Mouse (Mus musculus): ENCODE measurements around the gene Vegfd. TPM values are rescaled to one million over a fixed set of nuclear protein-coding genes. Genes with fewer than 3 reads are reported as not detected.

Gene Vegfd
- polyA plus RNA-seq, 1 experiment = 2.1 TPM

GRCm38 (mm10) chrX:164447682-164448071 lies 74.5 kb downstream of the Vegfd start:
- no peaks in the 10 kb centered on the region for H3K27me3 ChIP-seq (ENCODE audit: control insufficient read depth, insufficient read depth, insufficient read length)
- H3K4me3 ChIP-seq = no peak overlapping the region
- no peaks in the 10 kb centered on the region for H3K36me3 ChIP-seq (ENCODE audit: control insufficient read depth, insufficient read depth)
- no peak for TF ChIP-seq POLR2A (IDR thresholded peaks at IDR 0.05; ENCODE audit: insufficient read length, low read depth)
- no peak for TF ChIP-seq MYOD1 (IDR thresholded peaks at IDR 0.05; ENCODE audit: control insufficient read depth in 1 of 3, insufficient read length in 2 of 3, low read depth in 2 of 3)
- TF ChIP-seq E2F4 (IDR thresholded peaks at IDR 0.05; ENCODE audit: insufficient read depth) = no peak
- TF ChIP-seq SRF (IDR thresholded peaks at IDR 0.05; ENCODE audit: control insufficient read depth, insufficient read length, low read depth) = no peak
- no peak for TF ChIP-seq TCF3 (IDR thresholded peaks at IDR 0.05; ENCODE audit: insufficient read length, low read depth)
- no peak for TF ChIP-seq USF1 (IDR thresholded peaks at IDR 0.05; ENCODE audit: low read depth)
- no peak for TF ChIP-seq MAX (IDR thresholded peaks at IDR 0.05; ENCODE audit: low read depth)
- no peak for TF ChIP-seq POLR2AphosphoS2 (IDR thresholded peaks at IDR 0.05; ENCODE audit: insufficient read length, low read depth)
- no peak for TF ChIP-seq CEBPB (IDR thresholded peaks at IDR 0.05; ENCODE audit: insufficient read depth, poor library complexity, severe bottlenecking)
- TF ChIP-seq MYOG (IDR thresholded peaks at IDR 0.05; ENCODE audit: control insufficient read depth in 1 of 3, insufficient read depth in 1 of 3, insufficient read length in 2 of 3, low read depth in 2 of 3) = no peak
- no peak for TF ChIP-seq REST (IDR thresholded peaks at IDR 0.05; ENCODE audit: insufficient read depth, insufficient read length)
- no peak for TF ChIP-seq TCF12 (IDR thresholded peaks at IDR 0.05; ENCODE audit: insufficient read depth, poor library complexity, severe bottlenecking)
- H3K4me2 ChIP-seq (ENCODE audit: low read depth) = no peak overlapping the region
- no peaks in the 10 kb centered on the region for H3K79me2 ChIP-seq (ENCODE audit: control insufficient read depth, insufficient read depth)
- no peak overlapping the region for H3ac ChIP-seq (ENCODE audit: control insufficient read depth, insufficient read length)

GRCm38 (mm10) chrX:164449201-164449600 lies 76.0 kb downstream of the Vegfd start:
- Histone ChIP-seq H3K27me3 (ENCODE audit: control insufficient read depth, insufficient read depth, insufficient read length) (no peaks in the 10 kb centered on the region), H3ac (ENCODE audit: control insufficient read depth, insufficient read length) (no peak overlapping the region), H3K79me2 (ENCODE audit: control insufficient read depth, insufficient read depth) (no peaks in the 10 kb centered on the region), H3K4me3 (no peak overlapping the region), H3K4me2 (ENCODE audit: low read depth) (no peak overlapping the region), H3K36me3 (ENCODE audit: control insufficient read depth, insufficient read depth) (no peaks in the 10 kb centered on the region)
- no peak for TF ChIP-seq MYOD1 (IDR thresholded peaks at IDR 0.05; ENCODE audit: control insufficient read depth in 1 of 3, insufficient read length in 2 of 3, low read depth in 2 of 3)
- TF ChIP-seq TCF12 (IDR thresholded peaks at IDR 0.05; ENCODE audit: insufficient read depth, poor library complexity, severe bottlenecking) = no peak
- no peak for TF ChIP-seq POLR2A (IDR thresholded peaks at IDR 0.05; ENCODE audit: insufficient read length, low read depth)
- TF ChIP-seq TCF3 (IDR thresholded peaks at IDR 0.05; ENCODE audit: insufficient read length, low read depth) = no peak
- TF ChIP-seq E2F4 (IDR thresholded peaks at IDR 0.05; ENCODE audit: insufficient read depth) = no peak
- no peak for TF ChIP-seq MAX (IDR thresholded peaks at IDR 0.05; ENCODE audit: low read depth)
- TF ChIP-seq CEBPB (IDR thresholded peaks at IDR 0.05; ENCODE audit: insufficient read depth, poor library complexity, severe bottlenecking) = no peak
- TF ChIP-seq SRF (IDR thresholded peaks at IDR 0.05; ENCODE audit: control insufficient read depth, insufficient read length, low read depth) = no peak
- no peak for TF ChIP-seq USF1 (IDR thresholded peaks at IDR 0.05; ENCODE audit: low read depth)
- no peak for TF ChIP-seq MYOG (IDR thresholded peaks at IDR 0.05; ENCODE audit: control insufficient read depth in 1 of 3, insufficient read depth in 1 of 3, insufficient read length in 2 of 3, low read depth in 2 of 3)
- TF ChIP-seq POLR2AphosphoS2 (IDR thresholded peaks at IDR 0.05; ENCODE audit: insufficient read length, low read depth) = no peak
- TF ChIP-seq REST (IDR thresholded peaks at IDR 0.05; ENCODE audit: insufficient read depth, insufficient read length) = no peak

Other genes with a start within 250 kb of the Vegfd start
- not detected for gene Ace2, start 234.0 kb upstream of the Vegfd start, polyA plus RNA-seq (2012; fragmentation: generic; extraction: Trizol)
- gene Bmx, start 115.2 kb upstream of the Vegfd start, polyA plus RNA-seq (2012; fragmentation: generic; extraction: Trizol) = not detected
- gene Pir, start 104.0 kb upstream of the Vegfd start, polyA plus RNA-seq (2012; fragmentation: generic; extraction: Trizol) = 6.0 TPM
- gene Piga, start 46.4 kb downstream of the Vegfd start, polyA plus RNA-seq (2012; fragmentation: generic; extraction: Trizol) = 2.5 TPM
- 1.6 TPM for gene Asb11, start 63.6 kb downstream of the Vegfd start, polyA plus RNA-seq (2012; fragmentation: generic; extraction: Trizol)
- gene Asb9, start 132.9 kb downstream of the Vegfd start, polyA plus RNA-seq (2012; fragmentation: generic; extraction: Trizol) = not detected